Mouse (Mus musculus) megakaryocyte, adult 5-6 weeks (primary cell): ENCODE measurements around the gene Gm4141. TPM values are rescaled to one million over a fixed set of nuclear protein-coding genes. Genes with fewer than 3 reads are reported as not detected.
"Not testable (repeated sequence)": the region's sequence is repeated elsewhere in the genome, so short reads cannot be mapped to it uniquely, and the experiment has no call there.

Source experiments
- ATAC-seq: 2 replicates; pipeline ENCODE4 v1.8.0; 2016; ENCODE audit warnings: mild to moderate bottlenecking, inconsistent platforms; ENCODE audit not compliant: poor library complexity, severe bottlenecking
- total RNA-seq, 2 experiments: library from RNA; stranded (forward) in 1 of 2; stranded (reverse) in 1 of 2; fragments of 153-499, 151-499 nt in 1 of 2; fragments of 221-1000, 200-1000 nt in 1 of 2; gene quantifications; 2 replicates each; pipeline versions ENCODE4 v1.2.3 to v1.2.4; 2015 to 2017

The Gm4141 gene
- total RNA-seq (2015) = not detected in 2 replicates
- total RNA-seq (2017) = not detected in 2 replicates

DNA sequence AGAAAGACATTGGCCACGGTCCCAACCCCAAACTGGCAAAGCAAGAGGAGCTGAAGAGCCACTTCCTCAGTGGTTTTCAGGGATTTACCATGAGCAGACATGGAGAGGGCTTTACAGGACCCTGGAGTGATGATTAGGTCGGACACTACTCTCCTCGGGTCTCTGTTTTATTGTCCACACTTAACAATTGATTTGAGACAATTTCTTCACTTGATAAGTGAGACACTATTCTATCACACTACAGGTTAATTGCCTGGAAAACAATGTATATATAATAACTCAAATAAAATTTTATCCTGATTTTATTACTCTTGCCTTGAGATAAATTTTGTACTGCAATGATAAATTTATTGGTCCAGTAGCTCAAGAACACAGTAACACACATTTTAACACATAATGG is at the start of gene Gm4141:
Gene Gm4141 (minus strand): TSS at position 101 of the 400 bp plus-strand sequence.
- ATAC-seq = not testable (repeated sequence)

DNA sequence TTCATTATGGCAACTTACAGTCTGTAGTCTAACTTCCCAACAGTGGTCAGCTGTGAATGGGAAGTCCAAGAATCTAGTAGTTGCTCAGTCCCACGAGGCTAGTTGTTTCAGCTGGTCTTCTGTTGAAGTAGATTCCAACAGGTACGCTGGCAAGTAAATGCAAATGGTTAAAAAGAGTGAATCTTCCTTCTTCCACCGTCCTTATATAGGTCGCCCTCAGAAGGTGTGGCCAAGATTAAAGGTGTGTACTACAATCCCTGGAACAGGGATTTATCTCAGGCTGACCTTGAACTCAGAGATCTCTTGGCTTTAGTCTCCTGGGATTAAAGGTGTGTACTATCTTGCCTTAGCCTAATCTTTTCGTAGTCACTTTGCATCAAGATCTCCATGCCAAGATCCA is 22.9 kb upstream of the Gm4141 start, which contains the start of gene Gm4513:
Gene Gm4513 (minus strand): TSS at position 101 of the 400 bp plus-strand sequence.
- not testable (repeated sequence) for ATAC-seq

- not testable (repeated sequence) for ATAC-seq
These were observed 30.4 kb downstream of the Gm4141 start, which contains the start of gene Gm5726 for GRCm38 (mm10) chr7:20545657-20546056. Gene Gm5726, minus strand, starts transcription at chr7:20545757.

GRCm38 (mm10) chr7:20533537-20533936 is 42.5 kb downstream of the Gm4141 start, which contains the start of gene Vmn1r104:
Gene Vmn1r104, plus strand, starts transcription at chr7:20533837.
- not testable (repeated sequence) for ATAC-seq

Other genes with a start within 250 kb of the Gm4141 start
- not detected in 2 replicates for gene Gm4133, start 242.2 kb downstream of the Gm4141 start, total RNA-seq (2015)
- gene Gm4133, start 242.2 kb downstream of the Gm4141 start, total RNA-seq (2017) = not detected in 2 replicates
- not detected in 2 replicates for gene Gm5728, start 200.8 kb downstream of the Gm4141 start, total RNA-seq (2015)
- gene Gm5728, start 200.8 kb downstream of the Gm4141 start, total RNA-seq (2017) = not detected in 2 replicates
- not detected in 2 replicates for gene Vmn1r100, start 158.3 kb downstream of the Gm4141 start, total RNA-seq (2015)
- gene Vmn1r100, start 158.3 kb downstream of the Gm4141 start, total RNA-seq (2017) = not detected in 2 replicates
- gene Vmn1r101, start 133.6 kb downstream of the Gm4141 start, total RNA-seq (2015) = not detected in 2 replicates
- gene Vmn1r101, start 133.6 kb downstream of the Gm4141 start, total RNA-seq (2017) = not detected in 2 replicates
- gene Gm10670, start 101.3 kb downstream of the Gm4141 start, total RNA-seq (2015) = not detected in 2 replicates
- not detected in 2 replicates for gene Gm10670, start 101.3 kb downstream of the Gm4141 start, total RNA-seq (2017)
- gene Vmn1r103, start 65.7 kb downstream of the Gm4141 start, total RNA-seq (2015) = not detected in 2 replicates
- gene Vmn1r103, start 65.7 kb downstream of the Gm4141 start, total RNA-seq (2017) = not detected in 2 replicates
- gene Vmn1r104, start 42.4 kb downstream of the Gm4141 start, total RNA-seq (2015) = not detected in 2 replicates
- gene Vmn1r104, start 42.4 kb downstream of the Gm4141 start, total RNA-seq (2017) = not detected in 2 replicates
- gene Gm5726, start 30.5 kb downstream of the Gm4141 start, total RNA-seq (2015) = not detected in 2 replicates
- gene Gm5726, start 30.5 kb downstream of the Gm4141 start, total RNA-seq (2017) = not detected in 2 replicates
- not detected in 2 replicates for gene Gm4513, start 22.8 kb upstream of the Gm4141 start, total RNA-seq (2015)
- not detected in 2 replicates for gene Gm4513, start 22.8 kb upstream of the Gm4141 start, total RNA-seq (2017)
- gene Vmn1r107, start 92.7 kb upstream of the Gm4141 start, total RNA-seq (2015) = not detected in 2 replicates
- not detected in 2 replicates for gene Vmn1r107, start 92.7 kb upstream of the Gm4141 start, total RNA-seq (2017)
- gene Vmn1r111, start 127.0 kb upstream of the Gm4141 start, total RNA-seq (2015) = not detected in 2 replicates
- gene Vmn1r111, start 127.0 kb upstream of the Gm4141 start, total RNA-seq (2017) = not detected in 2 replicates
- not detected in 2 replicates for gene Gm10668, start 154.4 kb upstream of the Gm4141 start, total RNA-seq (2015)
- not detected in 2 replicates for gene Gm10668, start 154.4 kb upstream of the Gm4141 start, total RNA-seq (2017)
- gene Vmn1r112, start 194.9 kb upstream of the Gm4141 start, total RNA-seq (2015) = not detected in 2 replicates
- not detected in 2 replicates for gene Vmn1r112, start 194.9 kb upstream of the Gm4141 start, total RNA-seq (2017)
- gene Vmn1r113, start 211.0 kb upstream of the Gm4141 start, total RNA-seq (2015) = not detected in 2 replicates
- not detected in 2 replicates for gene Vmn1r113, start 211.0 kb upstream of the Gm4141 start, total RNA-seq (2017)
- gene Vmn1r114, start 235.9 kb upstream of the Gm4141 start, total RNA-seq (2015) = not detected in 2 replicates
- not detected in 2 replicates for gene Vmn1r114, start 235.9 kb upstream of the Gm4141 start, total RNA-seq (2017)